ENCODE assay signal across 7 mouse cellular contexts in genomic region chr4:99298676-99299075, GRCm38 (mm10). TPM values are rescaled to one million over a fixed set of nuclear protein-coding genes. Genes with fewer than 3 reads are reported as not detected.
DNase-seq lines count a peak whose midpoint lies in the region; ATAC-seq and TF ChIP-seq lines count a peak whose summit lies in the region.

No protein-coding gene starts in this region.

- DNase-seq in layer of hippocampus, adult 18-20 months (ENCODE audit: low spot score in 2 of 2): peak; percentile 2 to 55
- DNase-seq in layer of hippocampus, adult 9-10 months (ENCODE audit: low spot score): no peak
- peak; percentile 44 for DNase-seq in ES-CJ7 (ENCODE audit: low read depth, low spot score)
- DNase-seq in adrenal gland, adult 2 months: peak; percentile 41
- peak; percentile 13 to 34 for DNase-seq in left cerebral cortex, postnatal 10 days (ENCODE audit: extremely low spot score in 1 of 2, low spot score in 2 of 2)

- TF ChIP-seq CTCF in embryonic fibroblast, embryonic 13.5 days (IDR thresholded peaks at IDR 0.05; ENCODE audit: borderline replicate concordance, insufficient read depth, low read length): peak; percentile 57; the same call in 1 of the 2 replicates

- no peaks in the 10 kb centered on the region for H3K4me1 ChIP-seq in embryonic fibroblast, embryonic 13.5 days (ENCODE audit: control insufficient read depth, insufficient read depth, low read length)

- H3K27ac ChIP-seq in embryonic fibroblast, embryonic 13.5 days (ENCODE audit: insufficient read depth, low read length): no peak overlapping the region

- intact Hi-C loops in left cerebral cortex, postnatal 10 days (cut with DNase I): no loop called here

- no peak for TF ChIP-seq POLR2A in embryonic fibroblast, embryonic 13.5 days (IDR thresholded peaks at IDR 0.05; ENCODE audit: low read depth, low read length)

- H3K4me3 ChIP-seq in embryonic fibroblast, embryonic 13.5 days (ENCODE audit: insufficient read depth, low read length): no peak overlapping the region

- ATAC-seq in neutrophil, adult 5-6 weeks (ENCODE audit: extremely low read depth, insufficient number of reproducible peaks, low FRiP score, poor library complexity, severe bottlenecking): peak; percentile 61

RNA-seq across cellular contexts. Expression of gene Gm12689, which starts 3.0 kb away (rescaled TPM):
- total RNA-seq in layer of hippocampus, adult 18-20 months (2021): under 1 TPM in 1 of 2 experiments, not detected in 1; 0.62 TPM
- under 1 TPM; 0.28 to 0.40 TPM for total RNA-seq in adrenal gland, adult 2 months (2021)
- 0.13 and 0.22 TPM in 2 replicates for polyA plus RNA-seq in adrenal gland, adult 2 months (2012; rRNA removed)
- polyA plus RNA-seq in embryonic fibroblast, embryonic 13.5 days (2011; ENCODE audit: insufficient read length, low read depth, missing spikeins): not detected in 2 replicates
- total RNA-seq in left cerebral cortex, postnatal 10 days (2021): under 1 TPM; 0.41 to 0.69 TPM
- total RNA-seq in neutrophil, adult 5-6 weeks (2017): 2.9 and 3.0 TPM in 2 replicates
